Mouse (Mus musculus) small intestine, adult 2 months (tissue): ENCODE measurements around the gene Cys1.

Source experiments
- CTCF ChIP-seq: fragments of 200-500 bp; IDR thresholded peaks from 2 replicates; pipeline ENCODE4 v1.5.1; 2012; ENCODE audit warnings: low read depth, mild to moderate bottlenecking, control low read depth, inconsistent platforms, low read length, moderate library complexity, mixed read lengths; ENCODE audit not compliant: insufficient replicate concordance, insufficient read length; ENCODE audit errors: extremely low read depth
- POLR2A ChIP-seq: fragments of 200-500 bp; IDR thresholded peaks from 2 replicates; pipeline ENCODE4 v1.6.1; 2012; ENCODE audit warnings: low read depth, mild to moderate bottlenecking, control low read depth, inconsistent platforms, low read length, moderate library complexity

GRCm38 (mm10) chr12:24699578-24699977 lies 18.0 kb upstream of the Cys1 start:
- TF ChIP-seq POLR2A, result no peak
- no peak for TF ChIP-seq CTCF
